Comparison of ENCODE assay signal across 8 mouse cellular contexts in genomic region chr8:93591608-93592301, GRCm38 (mm10). TPM values are rescaled to one million over a fixed set of nuclear protein-coding genes. Genes with fewer than 3 reads are reported as not detected.
DNase-seq lines count a peak whose midpoint lies in the region; ATAC-seq and TF ChIP-seq lines count a peak whose summit lies in the region.

No protein-coding gene starts in this region.

- no peaks in the 10 kb centered on the region for H3K36me3 ChIP-seq in kidney, embryonic 16.5 days (ENCODE audit: insufficient read depth, low read length)
- no peaks in the 10 kb centered on the region for H3K36me3 ChIP-seq in intestine, embryonic 15.5 days
- no peaks in the 10 kb centered on the region for H3K36me3 ChIP-seq in midbrain, postnatal 0 days (ENCODE audit: insufficient read depth, low read length)

- H3K4me2 ChIP-seq in kidney, embryonic 16.5 days (replicated peaks; ENCODE audit: low read depth, low read length): no peak overlapping the region
- H3K4me2 ChIP-seq in intestine, embryonic 15.5 days (replicated peaks): no peak overlapping the region
- H3K4me2 ChIP-seq in midbrain, postnatal 0 days (ENCODE audit: low read depth, low read length, poor library complexity, severe bottlenecking): no peak overlapping the region

- H3K9me3 ChIP-seq in kidney, embryonic 16.5 days (ENCODE audit: low read length): no peaks in the 10 kb centered on the region
- H3K9me3 ChIP-seq in intestine, embryonic 15.5 days: no peaks in the 10 kb centered on the region
- no peaks in the 10 kb centered on the region for H3K9me3 ChIP-seq in midbrain, postnatal 0 days (ENCODE audit: low read length)

- H3K27me3 ChIP-seq in kidney, embryonic 16.5 days (ENCODE audit: insufficient read depth, low read length): no peaks in the 10 kb centered on the region
- no peaks in the 10 kb centered on the region for H3K27me3 ChIP-seq in intestine, embryonic 15.5 days (replicated peaks)
- no peaks in the 10 kb centered on the region for H3K27me3 ChIP-seq in midbrain, postnatal 0 days (ENCODE audit: insufficient read depth, low read length)

- no peaks in the 10 kb centered on the region for H3K4me1 ChIP-seq in kidney, embryonic 16.5 days (ENCODE audit: insufficient read depth, low read length)
- H3K4me1 ChIP-seq in cortical plate, adult 2 months (ENCODE audit: control insufficient read depth, insufficient read depth, low read length): peaks cover 3% of the 10 kb centered on the region; the same call in 1 of the 2 replicates
- H3K4me1 ChIP-seq in intestine, embryonic 15.5 days (replicated peaks): no peaks in the 10 kb centered on the region
- H3K4me1 ChIP-seq in midbrain, postnatal 0 days (ENCODE audit: insufficient read depth, low read length): no peaks in the 10 kb centered on the region

- intact Hi-C loops in gastrocnemius, postnatal 36 days (cut with DNase I): loop anchor here (5.0 to 10.0 kb wide), 3 partner anchors 253 to 466 kb away; no protein-coding TSS in a partner anchor
- intact Hi-C loops in left cerebral cortex, postnatal 36 days (cut with DNase I): loop anchor here (5.0 kb wide), 3 partner anchors 61 to 331 kb away; no protein-coding TSS in a partner anchor

- no peak overlapping the region for H3K4me3 ChIP-seq in kidney, embryonic 16.5 days (ENCODE audit: low read length)
- no peak overlapping the region for H3K4me3 ChIP-seq in cortical plate, adult 2 months (ENCODE audit: insufficient read depth, low read length)
- H3K4me3 ChIP-seq in intestine, embryonic 15.5 days (replicated peaks): no peak overlapping the region
- H3K4me3 ChIP-seq in midbrain, postnatal 0 days (ENCODE audit: low read depth, low read length): no peak overlapping the region

- no peak overlapping the region for H3K27ac ChIP-seq in kidney, embryonic 16.5 days (ENCODE audit: low read length)
- peak overlapping the region; percentile 22; the same call in 1 of the 2 replicates for H3K27ac ChIP-seq in cortical plate, adult 2 months (ENCODE audit: insufficient read depth, low read length)
- no peak overlapping the region for H3K27ac ChIP-seq in intestine, embryonic 15.5 days
- H3K27ac ChIP-seq in midbrain, postnatal 0 days (ENCODE audit: low read depth, low read length): peak overlapping the region; percentile 55

- H3K9ac ChIP-seq in kidney, embryonic 16.5 days (replicated peaks; ENCODE audit: low read length): no peak overlapping the region; the same call in 1 of the 2 replicates
- H3K9ac ChIP-seq in intestine, embryonic 15.5 days: no peak overlapping the region
- H3K9ac ChIP-seq in midbrain, postnatal 0 days (replicated peaks; ENCODE audit: low read length, poor library complexity, severe bottlenecking): no peak overlapping the region

- TF ChIP-seq CTCF in cortical plate, adult 2 months (IDR thresholded peaks at IDR 0.05; ENCODE audit: extremely low read depth, insufficient read depth, low read length): peak; percentile 93
- peak; percentile 95 for TF ChIP-seq CTCF in midbrain, postnatal 0 days (IDR thresholded peaks at IDR 0.05)

- no peak for TF ChIP-seq POLR2A in cortical plate, adult 2 months (IDR thresholded peaks at IDR 0.05; ENCODE audit: extremely low read depth, insufficient read depth, low read length)

- 34% methylated on average over 9 of the region's 9 CpGs for WGBS in kidney, embryonic 16.5 days
- WGBS in intestine, embryonic 15.5 days: 37% methylated on average over 9 of the region's 9 CpGs
- WGBS in midbrain, postnatal 0 days: 26% methylated on average over 9 of the region's 9 CpGs

- no peak for ATAC-seq in kidney, embryonic 16.5 days (ENCODE audit: low FRiP score, low TSS enrichment)
- peak; percentile 63 for ATAC-seq in intestine, embryonic 15.5 days
- ATAC-seq in midbrain, postnatal 0 days (ENCODE audit: low FRiP score): peak; percentile 84

- peak; percentile 74 for DNase-seq in kidney, adult 18-20 months
- DNase-seq in gastrocnemius, postnatal 36 days: peak; percentile 75 to 83
- DNase-seq in left cerebral cortex, postnatal 36 days (ENCODE audit: low spot score in 2 of 2): peak; percentile 88 to 89
- peak; percentile 93 for DNase-seq in midbrain, postnatal 0 days (ENCODE audit: low spot score)
- peak; percentile 89 for DNase-seq in testis, postnatal 10 days (ENCODE audit: low spot score)

RNA-seq across cellular contexts. Expression of gene Ces5a, which starts 56.1 kb away (rescaled TPM):
- 0.07 and 0.24 TPM in 2 replicates for polyA plus RNA-seq in kidney, embryonic 16.5 days (2015; fragmentation: Nextera tagmentation; extraction: Ambion mirVana)
- polyA plus RNA-seq in cortical plate, adult 2 months (2012; rRNA removed): 1.6 and 1.9 TPM in 2 replicates
- total RNA-seq in gastrocnemius, postnatal 36 days (2021): under 1 TPM in 1 of 2 experiments, not detected in 1; 0.77 TPM
- polyA plus RNA-seq in intestine, embryonic 15.5 days (2015; fragmentation: Nextera tagmentation; extraction: Ambion mirVana): not detected in 2 replicates
- 1 to 10 TPM in 1 of 2 experiments, under 1 TPM in 1; 0.79 to 1.1 TPM for total RNA-seq in left cerebral cortex, postnatal 36 days (2021)
- total RNA-seq in midbrain, postnatal 0 days (2014; rRNA removed): 0.61 and 0.77 TPM in 2 replicates
- 0.38 and 0.59 TPM in 2 replicates for polyA plus RNA-seq in midbrain, postnatal 0 days (2015; fragmentation: Nextera tagmentation; extraction: Ambion mirVana)

Comparison
In these comparisons a context has a peak if more than half of its experiments do, and no peak if none do; other contexts are left out.
1. H3K27ac ChIP-seq: peak in cortical plate, adult 2 months (single experiment) and midbrain, postnatal 0 days (single experiment); none in kidney, embryonic 16.5 days (single experiment) and intestine, embryonic 15.5 days (single experiment).
2. Peak in every context shown above with its lines, with median percentiles within 50 percentile points of each other: DNase-seq.